Mouse (Mus musculus) ES-CJ7 (cell line): ENCODE measurements around the gene Sytl3.

ENCODE experiments used
- DNase-seq: peaks from one replicate; pipeline ENCODE4 v3.0.0; 2011; ENCODE audit warnings: low read depth, low spot score

Gene Sytl3

GRCm38 (mm10) chr17:6777629-6778331 lies 118.9 kb downstream of the Sytl3 start:
- DNase-seq, result peak; percentile 77

- DNase-seq, result peak; percentile 70
These were observed 119.4 kb downstream of the Sytl3 start for GRCm38 (mm10) chr17:6778332-6778683.

- peak; percentile 81 for DNase-seq
These were observed 120.0 kb downstream of the Sytl3 start for GRCm38 (mm10) chr17:6778771-6779509.

- DNase-seq, result peak; percentile 35
These were observed 120.7 kb downstream of the Sytl3 start for GRCm38 (mm10) chr17:6779632-6780031.

GRCm38 (mm10) chr17:6780521-6781115 lies 121.7 kb downstream of the Sytl3 start:
- no peak for DNase-seq

GRCm38 (mm10) chr17:6781273-6781672 lies 122.4 kb downstream of the Sytl3 start:
- no peak for DNase-seq

GRCm38 (mm10) chr17:6782033-6782526 lies 123.2 kb downstream of the Sytl3 start:
- peak; percentile 74 for DNase-seq

- DNase-seq, result peak; percentile 87
These were observed 123.7 kb downstream of the Sytl3 start, which contains the start of gene Ezr for GRCm38 (mm10) chr17:6782611-6783005. TSS of gene Ezr (minus strand) at chr17:6782784.

- DNase-seq, result peak; percentile 44
These were observed 124.2 kb downstream of the Sytl3 start for GRCm38 (mm10) chr17:6783006-6783661.

GRCm38 (mm10) chr17:6783756-6784357 lies 125.0 kb downstream of the Sytl3 start:
- DNase-seq, result no peak

GRCm38 (mm10) chr17:6787241-6787640 lies 128.3 kb downstream of the Sytl3 start:
- no peak for DNase-seq
